Mouse (Mus musculus): ENCODE results near the gene Hoxc13. TPM values are rescaled to one million over a fixed set of nuclear protein-coding genes. Genes with fewer than 3 reads are reported as not detected.

The Hoxc13 gene
- polyA plus RNA-seq, 1 experiment from 2014 or later, result not detected

- 0 out of 2 replicates have a peak, but pooled peaks cover 5% of the 10 kb centered on the region for H3K4me1 ChIP-seq (replicated peaks)
- 0 out of 2 replicates have a peak overlapping the region, but pooled peaks have one; percentile 11 for H3K9ac ChIP-seq
- H3K27me3 ChIP-seq (replicated peaks), result peaks cover 93% of the 10 kb centered on the region
- ATAC-seq, result no peak
- no peaks in the 10 kb centered on the region for H3K36me3 ChIP-seq
- WGBS, result 5% methylated on average over 34 of the region's 34 CpGs
- H3K4me3 ChIP-seq (replicated peaks), result peak overlapping the region; percentile 28
- peak overlapping the region; percentile 34 for H3K4me2 ChIP-seq (replicated peaks)
- H3K9me3 ChIP-seq, result no peaks in the 10 kb centered on the region
- H3K27ac ChIP-seq, result no peak overlapping the region
These were observed 46.9 kb downstream of the Hoxc13 start for GRCm38 (mm10) chr15:102967511-102968397.

DNA sequence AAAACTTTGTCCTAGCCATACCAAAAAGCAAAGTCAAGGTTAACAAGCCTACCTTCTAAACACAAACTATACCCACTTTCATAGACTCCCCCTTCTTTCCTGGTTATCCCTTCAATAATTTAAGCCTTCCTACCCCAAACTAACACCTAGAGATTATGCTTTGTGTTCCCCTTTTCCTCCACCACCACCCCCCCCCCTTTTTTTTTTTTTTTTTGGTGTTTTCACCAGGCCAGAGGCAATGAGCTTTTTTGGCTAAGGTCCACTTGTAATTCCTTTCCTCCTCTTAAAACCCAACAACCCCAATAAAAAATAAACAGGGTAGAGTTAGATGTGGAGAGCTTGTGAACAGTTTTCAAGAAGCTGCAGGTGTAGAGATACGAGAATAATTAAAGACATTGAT lies 48.4 kb downstream of the Hoxc13 start:
- Histone ChIP-seq H3K9ac (no peak overlapping the region), H3K27ac (no peak overlapping the region), H3K4me1 (replicated peaks) (0 out of 2 replicates have a peak, but pooled peaks cover 5% of the 10 kb centered on the region), H3K4me2 (replicated peaks) (no peak overlapping the region), H3K27me3 (replicated peaks) (peaks cover 96% of the 10 kb centered on the region), H3K36me3 (no peaks in the 10 kb centered on the region), H3K4me3 (replicated peaks) (no peak overlapping the region), H3K9me3 (no peaks in the 10 kb centered on the region)
- WGBS, result 33% methylated on average over 1 of the region's 1 CpGs
- no peak for ATAC-seq

DNA sequence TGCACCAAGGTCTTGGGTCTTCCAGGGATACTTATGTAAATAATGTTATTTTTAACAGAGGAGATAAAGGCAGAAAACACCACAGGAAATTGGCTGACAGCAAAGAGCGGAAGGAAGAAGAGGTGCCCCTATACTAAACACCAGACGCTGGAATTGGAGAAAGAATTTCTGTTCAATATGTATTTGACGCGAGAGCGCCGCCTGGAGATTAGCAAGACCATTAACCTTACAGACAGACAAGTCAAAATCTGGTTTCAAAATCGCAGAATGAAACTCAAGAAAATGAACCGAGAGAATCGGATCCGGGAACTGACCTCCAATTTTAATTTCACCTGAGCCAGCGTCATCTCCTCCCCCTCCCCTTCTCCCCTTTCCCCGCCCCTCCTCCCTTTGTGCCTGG lies 49.8 kb downstream of the Hoxc13 start:
- no peak overlapping the region for H3K27ac ChIP-seq
- H3K4me2 ChIP-seq (replicated peaks), result no peak overlapping the region
- ATAC-seq, result no peak
- H3K27me3 ChIP-seq (replicated peaks), result peaks cover 94% of the 10 kb centered on the region
- no peaks in the 10 kb centered on the region for H3K9me3 ChIP-seq
- no peak overlapping the region for H3K9ac ChIP-seq
- H3K4me1 ChIP-seq (replicated peaks), result 0 out of 2 replicates have a peak, but pooled peaks cover 5% of the 10 kb centered on the region
- no peaks in the 10 kb centered on the region for H3K36me3 ChIP-seq
- no peak overlapping the region for H3K4me3 ChIP-seq (replicated peaks)
- 2% methylated on average over 12 of the region's 12 CpGs for WGBS

DNA sequence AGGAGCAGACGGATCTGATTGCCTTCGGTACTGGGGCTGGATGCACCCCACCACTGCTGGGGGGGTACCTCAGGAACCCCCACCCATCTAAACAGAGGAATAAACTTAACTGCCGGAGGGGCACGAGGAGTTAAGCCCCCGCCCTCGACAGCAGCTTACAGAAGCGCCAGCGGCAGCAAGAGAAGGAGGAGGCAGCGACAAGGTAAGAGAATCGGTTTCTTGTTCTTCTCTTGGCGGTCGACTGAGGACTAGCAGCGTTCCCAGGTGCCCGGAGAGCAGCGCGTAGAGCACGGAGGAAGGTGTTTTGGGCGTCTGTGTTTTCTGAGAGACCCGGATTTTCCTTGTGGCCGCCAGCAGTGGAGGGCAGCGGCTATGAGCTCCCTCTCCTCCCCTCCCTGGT lies 51.4 kb downstream of the Hoxc13 start:
- H3K9ac ChIP-seq, result no peak overlapping the region
- H3K27me3 ChIP-seq (replicated peaks), result peaks cover 93% of the 10 kb centered on the region
- ATAC-seq, result no peak
- no peaks in the 10 kb centered on the region for H3K9me3 ChIP-seq
- no peaks in the 10 kb centered on the region for H3K4me1 ChIP-seq (replicated peaks)
- H3K36me3 ChIP-seq, result no peaks in the 10 kb centered on the region
- no peak overlapping the region for H3K4me2 ChIP-seq (replicated peaks)
- 0 out of 2 replicates have a peak overlapping the region, but pooled peaks have one; percentile 1 for H3K4me3 ChIP-seq (replicated peaks)
- H3K27ac ChIP-seq, result no peak overlapping the region
- 1% methylated on average over 21 of the region's 21 CpGs for WGBS

DNA sequence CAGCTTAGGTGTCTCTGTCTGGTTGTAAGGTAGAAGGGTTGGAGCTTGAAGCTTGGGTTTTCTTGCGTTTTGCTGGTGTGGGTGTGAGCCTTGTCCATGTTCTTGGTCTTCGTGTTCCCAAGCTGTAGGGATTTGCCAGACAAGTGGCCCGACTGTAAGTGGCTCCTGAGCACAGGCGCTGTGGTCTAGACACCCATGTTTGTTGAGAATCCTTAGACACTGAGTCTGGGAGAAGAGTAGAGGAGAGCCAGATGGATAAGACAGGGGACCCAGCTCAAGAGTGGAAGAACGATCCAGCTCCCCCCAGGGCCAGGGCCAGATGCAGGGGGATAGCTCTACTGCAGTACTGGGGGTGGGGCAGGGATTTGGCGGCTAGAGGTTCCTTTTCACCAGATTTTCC lies 51.9 kb downstream of the Hoxc13 start:
- Histone ChIP-seq H3K4me1 (replicated peaks) (no peaks in the 10 kb centered on the region), H3K27ac (no peak overlapping the region), H3K36me3 (no peaks in the 10 kb centered on the region), H3K27me3 (replicated peaks) (peaks cover 93% of the 10 kb centered on the region), H3K4me2 (replicated peaks) (no peak overlapping the region), H3K9ac (no peak overlapping the region), H3K9me3 (no peaks in the 10 kb centered on the region), H3K4me3 (replicated peaks) (no peak overlapping the region)
- 6% methylated on average over 6 of the region's 6 CpGs for WGBS
- ATAC-seq, result no peak

GRCm38 (mm10) chr15:102975034-102975433 lies 54.1 kb downstream of the Hoxc13 start:
- H3K27ac ChIP-seq, result no peak overlapping the region
- H3K4me2 ChIP-seq (replicated peaks), result no peak overlapping the region
- 10% methylated on average over 7 of the region's 7 CpGs for WGBS
- no peak overlapping the region for H3K9ac ChIP-seq
- H3K4me1 ChIP-seq (replicated peaks), result no peaks in the 10 kb centered on the region
- no peaks in the 10 kb centered on the region for H3K9me3 ChIP-seq
- H3K27me3 ChIP-seq (replicated peaks), result peaks cover 95% of the 10 kb centered on the region
- H3K36me3 ChIP-seq, result no peaks in the 10 kb centered on the region
- no peak overlapping the region for H3K4me3 ChIP-seq (replicated peaks)
- ATAC-seq, result no peak

GRCm38 (mm10) chr15:102975688-102976111 lies 54.8 kb downstream of the Hoxc13 start:
- H3K27ac ChIP-seq, result no peak overlapping the region

DNA sequence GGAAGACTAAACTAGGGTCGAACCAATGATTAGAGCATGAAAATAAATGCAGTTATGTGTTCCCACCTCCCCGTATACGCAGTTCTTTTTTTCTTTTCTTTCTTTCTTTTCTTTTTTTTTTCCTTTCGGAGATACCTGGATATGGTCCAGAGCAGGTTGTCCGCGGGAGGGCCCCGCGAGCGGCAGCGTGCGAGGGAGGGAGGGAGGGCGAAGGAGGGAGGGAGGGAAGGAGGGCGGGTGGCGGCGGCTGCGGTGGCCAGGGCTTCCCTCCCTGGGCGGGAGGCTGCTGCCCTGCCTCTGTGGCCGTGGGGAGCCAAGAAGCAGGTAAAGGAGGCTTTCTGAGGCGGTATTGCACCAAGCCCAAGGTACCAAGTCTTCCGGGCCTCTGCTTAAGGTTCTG lies 55.3 kb downstream of the Hoxc13 start, which contains the start of gene Hoxc9:
TSS of gene Hoxc9 (plus strand) at position 269 of the 400 bp plus-strand sequence.
- H3K4me1 ChIP-seq (replicated peaks), result no peaks in the 10 kb centered on the region
- peak within 1 kb of the TSS; percentile 49 for H3K4me2 ChIP-seq (replicated peaks)
- H3K36me3 ChIP-seq, result no peaks in the 10 kb centered on the region
- peak within 1 kb of the TSS; percentile 24 for H3K4me3 ChIP-seq (replicated peaks)
- H3K27me3 ChIP-seq (replicated peaks), result peaks cover 94% of the 10 kb centered on the region
- 0 out of 2 replicates have a peak within 1 kb of the TSS, but pooled peaks have one; percentile 8 for H3K9ac ChIP-seq
- H3K27ac ChIP-seq, result no peak within 1 kb of the TSS
- WGBS, result under 1% methylated on average over 19 of the region's 20 CpGs
- no peaks in the 10 kb centered on the region for H3K9me3 ChIP-seq
- no peak for ATAC-seq

More at GRCm38 (mm10) chr15:102975688-102976111, 54.8 kb downstream of the Hoxc13 start:
- H3K4me3 ChIP-seq (replicated peaks), result no peak overlapping the region
- H3K4me1 ChIP-seq (replicated peaks), result no peaks in the 10 kb centered on the region
- H3K9me3 ChIP-seq, result no peaks in the 10 kb centered on the region
- peak overlapping the region; percentile 3 for H3K4me2 ChIP-seq (replicated peaks)
- peaks cover 95% of the 10 kb centered on the region for H3K27me3 ChIP-seq (replicated peaks)
- no peak for ATAC-seq
- H3K9ac ChIP-seq, result no peak overlapping the region
- 3% methylated on average over 21 of the region's 21 CpGs for WGBS
- H3K36me3 ChIP-seq, result no peaks in the 10 kb centered on the region

DNA sequence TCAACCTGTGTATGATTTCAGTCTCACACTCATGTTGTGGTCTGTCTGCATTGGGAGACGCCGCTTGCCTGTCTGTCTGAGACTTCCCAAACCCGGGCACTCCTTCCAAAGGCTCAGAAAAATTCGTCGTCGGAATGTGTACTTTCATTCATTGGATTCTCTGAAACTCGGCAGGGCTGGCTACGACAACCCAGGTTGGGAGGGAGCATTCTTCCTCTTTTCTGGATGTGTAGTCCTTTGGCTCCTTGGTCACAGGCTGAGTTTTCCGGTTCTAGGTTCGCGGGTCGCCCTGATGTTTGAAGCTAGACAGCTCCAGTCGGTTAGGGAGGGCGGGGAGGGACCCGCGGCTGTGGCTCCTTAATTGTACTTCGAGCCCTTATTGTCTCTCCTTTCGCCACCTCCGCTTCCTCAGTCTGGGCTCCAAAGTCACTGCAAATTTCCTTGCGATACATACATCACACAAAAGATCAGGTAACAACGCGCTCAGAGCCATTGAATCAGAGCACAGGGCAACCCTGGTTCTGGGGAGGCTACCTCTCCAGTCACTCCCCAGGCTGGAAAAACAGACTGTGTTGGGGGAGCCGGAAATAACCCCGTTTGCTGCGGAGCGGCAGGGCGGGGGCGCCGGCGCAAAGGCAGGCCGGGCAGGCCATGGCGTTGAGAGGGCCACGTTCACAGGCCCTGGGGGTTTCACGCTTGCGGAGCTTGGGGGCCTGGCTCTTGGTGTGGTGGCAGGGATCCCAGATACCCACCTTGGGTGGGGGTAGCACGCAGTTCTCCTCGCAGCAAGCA lies 55.9 kb downstream of the Hoxc13 start:
- no peak for ATAC-seq
- peaks cover 93% of the 10 kb centered on the region for H3K27me3 ChIP-seq (replicated peaks)
- WGBS, result 4% methylated on average over 37 of the region's 37 CpGs
- peak overlapping the region; percentile 49 for H3K4me2 ChIP-seq (replicated peaks)
- H3K9ac ChIP-seq, result 0 out of 2 replicates have a peak overlapping the region, but pooled peaks have one; percentile 8
- H3K4me1 ChIP-seq (replicated peaks), result peaks cover 3% of the 10 kb centered on the region
- no peaks in the 10 kb centered on the region for H3K36me3 ChIP-seq
- H3K27ac ChIP-seq, result no peak overlapping the region
- peak overlapping the region; percentile 24 for H3K4me3 ChIP-seq (replicated peaks)
- H3K9me3 ChIP-seq, result no peaks in the 10 kb centered on the region

GRCm38 (mm10) chr15:102977423-102977974 lies 56.6 kb downstream of the Hoxc13 start:
- 7% methylated on average over 16 of the region's 16 CpGs for WGBS
- H3K9me3 ChIP-seq, result no peaks in the 10 kb centered on the region
- H3K27ac ChIP-seq, result no peak overlapping the region
- H3K4me2 ChIP-seq (replicated peaks), result peak overlapping the region; percentile 49
- ATAC-seq, result no peak
- H3K9ac ChIP-seq, result 0 out of 2 replicates have a peak overlapping the region, but pooled peaks have one; percentile 8
- H3K27me3 ChIP-seq (replicated peaks), result peaks cover 93% of the 10 kb centered on the region
- H3K4me1 ChIP-seq (replicated peaks), result peaks cover 7% of the 10 kb centered on the region
- peak overlapping the region; percentile 24 for H3K4me3 ChIP-seq (replicated peaks)
- no peaks in the 10 kb centered on the region for H3K36me3 ChIP-seq

Data from intestine, embryonic 15.5 days (tissue).